Mouse (Mus musculus) liver (tissue): ENCODE measurements around the gene Gm21783.
"Not testable (repeated sequence)": the region's sequence is repeated elsewhere in the genome, so short reads cannot be mapped to it uniquely, and the experiment has no call there.

ENCODE experiments used
- DNase-seq: peaks from one replicate; pipeline ENCODE4 v3.0.0-alpha.2; 2020; ENCODE audit warnings: mixed read lengths

Gm21783 gene

DNA sequence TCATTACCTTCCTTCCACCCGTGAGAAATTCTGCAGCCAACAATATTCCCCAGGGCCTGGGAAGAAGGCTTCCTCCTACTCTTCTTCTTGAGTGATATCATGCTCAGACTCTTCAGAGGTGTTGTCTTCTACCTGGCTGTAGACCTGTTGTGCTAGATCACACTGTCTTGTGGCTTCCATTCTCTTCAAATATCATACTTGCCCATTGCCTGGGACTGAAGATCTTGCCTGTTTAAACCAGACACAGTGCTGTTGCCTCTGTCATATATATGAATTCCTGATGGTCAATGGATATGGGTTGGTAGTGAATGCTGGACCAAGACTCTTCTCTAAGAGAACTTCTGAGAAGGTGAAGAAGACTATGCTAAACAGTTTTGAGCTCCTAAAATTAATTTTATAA lies at the start of gene Gm21783:
Gene Gm21783, minus strand, starts transcription at position 101 of the 400 bp plus-strand sequence.
- DNase-seq: not testable (repeated sequence)
